Mouse (Mus musculus): ENCODE measurements at regions not wholly inside any gene's neighbourhood (a gene's known extent, or its start where the extent isn't known, plus 50 kb on each side); places are given as distances from the start of the nearest gene placed in this dataset.

DNA sequence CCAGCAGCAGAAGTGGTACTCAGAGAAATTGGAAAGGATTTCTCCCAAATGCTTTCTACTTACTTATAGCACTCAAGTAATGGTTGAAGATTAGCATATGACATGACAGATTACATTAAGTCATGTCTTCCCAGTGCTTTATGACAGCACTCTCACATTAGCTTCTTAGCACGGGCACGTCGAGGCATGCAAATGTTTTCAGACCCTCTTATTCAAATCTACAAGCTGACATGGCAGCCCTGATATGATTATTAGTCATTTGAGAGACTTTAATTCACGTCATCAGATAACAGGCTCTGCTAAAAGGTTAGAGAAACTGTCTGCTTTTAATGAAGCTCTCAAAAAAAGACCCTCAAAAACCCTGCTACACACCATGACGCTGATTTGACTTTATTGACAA lies 590.1 kb downstream of the Lmo4 start:
- TF ChIP-seq CTCF (IDR thresholded peaks at IDR 0.05; ENCODE audit: low read depth, low read length) (no peak), POLR2A (IDR thresholded peaks at IDR 0.05; ENCODE audit: extremely low read depth, insufficient read depth, low read length) (no peak)

Data from liver, adult 2 months (tissue).